Mouse (Mus musculus): Measurements from ENCODE around the gene Ap1g1. TPM values are rescaled to one million over a fixed set of nuclear protein-coding genes. Genes with fewer than 3 reads are reported as not detected.
A peak's percentile ranks its signal among the peaks of the same experiment; 100 is the strongest.

Ap1g1 gene
- polyA plus RNA-seq, 1 experiment from 2014 or later = 39.1 TPM

DNA sequence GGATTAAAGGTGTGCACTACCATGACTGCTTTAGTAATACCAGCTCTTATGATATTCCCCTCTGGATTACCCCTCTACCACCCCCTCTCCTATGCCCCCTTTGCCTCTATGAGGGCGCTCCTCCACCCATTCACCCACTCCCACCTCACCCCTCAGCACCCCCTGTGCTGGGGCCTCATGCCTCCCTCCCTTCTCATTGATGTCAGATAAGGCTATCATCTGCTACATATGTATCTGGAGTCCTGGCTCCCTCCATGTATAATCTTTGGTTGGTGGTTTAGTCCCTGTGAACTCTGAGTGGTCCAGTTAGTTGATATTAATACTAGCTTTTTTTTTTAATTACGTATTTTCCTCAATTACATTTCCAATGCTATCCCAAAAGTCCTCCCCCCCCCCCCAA, 61.5 kb downstream of the Ap1g1 start:
- H3K27me3 ChIP-seq (ENCODE audit: control insufficient read depth, insufficient read depth, low read length) = no peaks in the 10 kb centered on the region
- H3K4me3 ChIP-seq (replicated peaks; ENCODE audit: low read length) = no peak overlapping the region
- H3K9ac ChIP-seq = no peak overlapping the region
- WGBS = 93% methylated on average over 2 of the region's 2 CpGs
- H3K27ac ChIP-seq = no peak overlapping the region
- no peaks in the 10 kb centered on the region for H3K4me1 ChIP-seq (replicated peaks; ENCODE audit: control insufficient read depth, insufficient read depth, low read length)
- ATAC-seq (ENCODE audit: low FRiP score) (no peak), DNase-seq (ENCODE audit: low spot score) (no peak)
- no peaks in the 10 kb centered on the region for H3K9me3 ChIP-seq (ENCODE audit: control insufficient read depth, low read length)
- H3K4me2 ChIP-seq (replicated peaks) = no peak overlapping the region
- peaks cover 71% of the 10 kb centered on the region for H3K36me3 ChIP-seq (replicated peaks; ENCODE audit: control insufficient read depth, insufficient read depth)

GRCm38 (mm10) chr8:109842468-109842867, 64.1 kb downstream of the Ap1g1 start:
- H3K36me3 ChIP-seq (replicated peaks; ENCODE audit: control insufficient read depth, insufficient read depth) = peaks cover 78% of the 10 kb centered on the region

GRCm38 (mm10) chr8:109847866-109848265, 69.5 kb downstream of the Ap1g1 start:
- Histone ChIP-seq H3K36me3 (replicated peaks; ENCODE audit: control insufficient read depth, insufficient read depth) (peaks cover 85% of the 10 kb centered on the region), H3K4me3 (replicated peaks; ENCODE audit: low read length) (no peak overlapping the region), H3K9ac (no peak overlapping the region), H3K27me3 (ENCODE audit: control insufficient read depth, insufficient read depth, low read length) (no peaks in the 10 kb centered on the region), H3K4me2 (replicated peaks) (no peak overlapping the region), H3K4me1 (replicated peaks; ENCODE audit: control insufficient read depth, insufficient read depth, low read length) (no peaks in the 10 kb centered on the region), H3K27ac (no peak overlapping the region), H3K9me3 (ENCODE audit: control insufficient read depth, low read length) (no peaks in the 10 kb centered on the region)
- 94% methylated on average over 2 of the region's 2 CpGs for WGBS
- DNase-seq (ENCODE audit: low spot score) (no peak), ATAC-seq (ENCODE audit: low FRiP score) (no peak)

More at GRCm38 (mm10) chr8:109842468-109842867, 64.1 kb downstream of the Ap1g1 start:
- Histone ChIP-seq H3K27me3 (ENCODE audit: control insufficient read depth, insufficient read depth, low read length) (no peaks in the 10 kb centered on the region), H3K9ac (no peak overlapping the region), H3K4me3 (replicated peaks; ENCODE audit: low read length) (no peak overlapping the region), H3K4me2 (replicated peaks) (no peak overlapping the region), H3K4me1 (replicated peaks; ENCODE audit: control insufficient read depth, insufficient read depth, low read length) (no peaks in the 10 kb centered on the region), H3K9me3 (ENCODE audit: control insufficient read depth, low read length) (no peaks in the 10 kb centered on the region), H3K27ac (no peak overlapping the region)
- DNase-seq (ENCODE audit: low spot score) (no peak), ATAC-seq (ENCODE audit: low FRiP score) (no peak)
- WGBS = 100% methylated on average over 1 of the region's 1 CpGs

DNA sequence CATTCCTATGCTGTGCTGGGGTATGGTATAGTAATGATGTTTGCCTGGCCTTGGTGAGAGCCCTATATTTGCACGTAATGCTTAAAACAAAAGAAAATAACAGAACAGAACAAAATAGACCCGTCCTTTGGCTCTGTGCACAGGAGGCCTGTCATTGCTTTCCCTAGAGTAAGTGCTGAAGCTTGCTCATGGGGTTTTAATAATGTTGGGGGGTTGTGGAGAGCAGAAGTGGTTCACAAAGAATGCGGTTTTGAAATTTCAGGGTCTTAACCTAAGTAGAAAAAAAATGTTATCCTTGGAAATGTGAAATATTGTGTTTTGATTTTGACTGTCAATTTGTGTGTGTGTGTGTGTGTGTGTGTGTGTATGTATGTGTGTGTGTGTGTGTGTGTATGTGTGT, 70.6 kb downstream of the Ap1g1 start:
- Histone ChIP-seq H3K9me3 (ENCODE audit: control insufficient read depth, low read length) (no peaks in the 10 kb centered on the region), H3K9ac (no peak overlapping the region), H3K36me3 (replicated peaks; ENCODE audit: control insufficient read depth, insufficient read depth) (peaks cover 83% of the 10 kb centered on the region), H3K27me3 (ENCODE audit: control insufficient read depth, insufficient read depth, low read length) (no peaks in the 10 kb centered on the region), H3K4me2 (replicated peaks) (no peak overlapping the region), H3K27ac (no peak overlapping the region), H3K4me3 (replicated peaks; ENCODE audit: low read length) (no peak overlapping the region), H3K4me1 (replicated peaks; ENCODE audit: control insufficient read depth, insufficient read depth, low read length) (no peaks in the 10 kb centered on the region)
- 86% methylated on average over 3 of the region's 3 CpGs for WGBS
- DNase-seq (ENCODE audit: low spot score) (no peak), ATAC-seq (ENCODE audit: low FRiP score) (no peak)

DNA sequence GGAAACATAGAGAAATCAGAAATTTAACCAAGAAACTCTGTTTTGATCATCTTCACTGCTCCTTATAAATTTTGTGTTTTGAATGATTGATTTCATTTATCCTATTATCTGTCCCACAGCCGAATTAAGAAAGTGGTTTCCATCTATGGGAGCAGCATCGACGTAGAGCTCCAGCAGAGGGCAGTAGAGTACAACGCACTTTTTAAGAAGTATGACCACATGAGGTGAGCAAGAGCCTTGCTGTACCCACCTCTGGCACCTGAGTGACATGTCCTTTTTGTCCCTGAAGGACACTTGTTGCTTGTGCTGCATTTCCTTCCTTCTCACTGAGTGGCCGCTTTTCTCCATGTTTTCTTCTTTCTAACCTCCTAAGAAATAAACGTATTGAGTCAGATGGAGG, 75.1 kb downstream of the Ap1g1 start:
- peaks cover 86% of the 10 kb centered on the region for H3K36me3 ChIP-seq (replicated peaks; ENCODE audit: control insufficient read depth, insufficient read depth)
- H3K4me1 ChIP-seq (replicated peaks; ENCODE audit: control insufficient read depth, insufficient read depth, low read length) = no peaks in the 10 kb centered on the region
- no peak overlapping the region for H3K4me3 ChIP-seq (replicated peaks; ENCODE audit: low read length)
- DNase-seq (ENCODE audit: low spot score) = peak; percentile 87
- H3K4me2 ChIP-seq (replicated peaks) = no peak overlapping the region
- H3K9ac ChIP-seq = no peak overlapping the region
- no peak overlapping the region for H3K27ac ChIP-seq
- H3K9me3 ChIP-seq (ENCODE audit: control insufficient read depth, low read length) = no peaks in the 10 kb centered on the region
- H3K27me3 ChIP-seq (ENCODE audit: control insufficient read depth, insufficient read depth, low read length) = no peaks in the 10 kb centered on the region
- WGBS = 47% methylated on average over 6 of the region's 6 CpGs
- ATAC-seq (ENCODE audit: low FRiP score) = no peak

GRCm38 (mm10) chr8:109854522-109854921, 76.2 kb downstream of the Ap1g1 start:
- Histone ChIP-seq H3K36me3 (replicated peaks; ENCODE audit: control insufficient read depth, insufficient read depth) (peaks cover 86% of the 10 kb centered on the region), H3K9me3 (ENCODE audit: control insufficient read depth, low read length) (no peaks in the 10 kb centered on the region), H3K4me3 (replicated peaks; ENCODE audit: low read length) (no peak overlapping the region), H3K4me1 (replicated peaks; ENCODE audit: control insufficient read depth, insufficient read depth, low read length) (no peaks in the 10 kb centered on the region), H3K27me3 (ENCODE audit: control insufficient read depth, insufficient read depth, low read length) (no peaks in the 10 kb centered on the region), H3K4me2 (replicated peaks) (no peak overlapping the region), H3K27ac (no peak overlapping the region), H3K9ac (no peak overlapping the region)
- ATAC-seq (ENCODE audit: low FRiP score) (no peak), DNase-seq (ENCODE audit: low spot score) (no peak)
- WGBS = 92% methylated on average over 4 of the region's 4 CpGs

DNA sequence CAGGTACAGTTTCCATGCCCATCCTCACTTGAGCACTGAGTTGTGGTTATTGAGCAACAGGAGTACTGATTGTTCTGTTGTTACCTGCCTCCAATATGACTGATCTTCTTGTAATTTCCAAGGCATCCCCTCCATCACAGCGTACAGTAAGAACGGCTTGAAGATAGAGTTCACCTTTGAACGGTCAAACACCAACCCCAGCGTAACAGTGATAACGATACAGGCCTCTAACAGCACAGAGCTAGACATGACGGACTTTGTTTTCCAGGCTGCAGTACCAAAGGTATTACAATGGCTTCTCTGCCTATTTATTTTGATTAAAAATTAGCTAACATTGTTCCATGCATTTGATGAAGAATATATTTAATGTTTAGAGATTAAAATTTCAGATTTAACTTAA, 77.1 kb downstream of the Ap1g1 start:
- no peak for DNase-seq (ENCODE audit: low spot score)
- no peak overlapping the region for H3K9ac ChIP-seq
- H3K4me1 ChIP-seq (replicated peaks; ENCODE audit: control insufficient read depth, insufficient read depth, low read length) = no peaks in the 10 kb centered on the region
- no peaks in the 10 kb centered on the region for H3K9me3 ChIP-seq (ENCODE audit: control insufficient read depth, low read length)
- WGBS = 94% methylated on average over 6 of the region's 6 CpGs
- no peaks in the 10 kb centered on the region for H3K27me3 ChIP-seq (ENCODE audit: control insufficient read depth, insufficient read depth, low read length)
- ATAC-seq (ENCODE audit: low FRiP score) = no peak
- H3K27ac ChIP-seq = no peak overlapping the region
- no peak overlapping the region for H3K4me3 ChIP-seq (replicated peaks; ENCODE audit: low read length)
- peaks cover 86% of the 10 kb centered on the region for H3K36me3 ChIP-seq (replicated peaks; ENCODE audit: control insufficient read depth, insufficient read depth)
- no peak overlapping the region for H3K4me2 ChIP-seq (replicated peaks)

- H3K4me1 ChIP-seq (replicated peaks; ENCODE audit: control insufficient read depth, insufficient read depth, low read length) = no peaks in the 10 kb centered on the region
- peaks cover 53% of the 10 kb centered on the region for H3K36me3 ChIP-seq (replicated peaks; ENCODE audit: control insufficient read depth, insufficient read depth)
- H3K9ac ChIP-seq = no peak overlapping the region
- DNase-seq (ENCODE audit: low spot score) = no peak
- H3K9me3 ChIP-seq (ENCODE audit: control insufficient read depth, low read length) = no peaks in the 10 kb centered on the region
- 86% methylated on average over 2 of the region's 2 CpGs for whole genome bisulfite sequencing
- no peak for ATAC-seq (ENCODE audit: low FRiP score)
- no peak overlapping the region for H3K4me3 ChIP-seq (replicated peaks; ENCODE audit: low read length)
- H3K27ac ChIP-seq = no peak overlapping the region
- H3K27me3 ChIP-seq (ENCODE audit: control insufficient read depth, insufficient read depth, low read length) = no peaks in the 10 kb centered on the region
- H3K4me2 ChIP-seq (replicated peaks) = no peak overlapping the region
Measured at GRCm38 (mm10) chr8:109863398-109863797, 85.0 kb downstream of the Ap1g1 start.

DNA sequence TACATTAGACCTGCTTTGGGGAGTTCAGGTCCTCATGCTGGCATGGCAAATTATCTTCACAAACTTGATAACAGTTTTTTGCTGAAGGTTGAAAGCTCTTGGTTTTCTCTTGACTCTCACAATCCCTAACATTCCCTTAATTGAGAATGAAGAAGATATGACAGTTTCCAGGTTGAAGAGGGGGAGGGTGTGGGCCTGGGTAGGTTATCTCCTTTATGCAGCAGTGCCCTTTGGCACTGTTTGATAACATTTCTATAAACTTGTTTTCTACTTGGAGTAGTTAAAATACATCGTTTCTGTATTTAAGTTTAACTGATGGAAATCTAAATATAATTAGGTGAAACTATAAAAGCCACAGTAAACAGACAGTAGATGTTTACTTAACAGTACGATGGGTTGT, 86.4 kb downstream of the Ap1g1 start:
- Histone ChIP-seq H3K27ac (no peak overlapping the region), H3K27me3 (ENCODE audit: control insufficient read depth, insufficient read depth, low read length) (no peaks in the 10 kb centered on the region), H3K4me1 (replicated peaks; ENCODE audit: control insufficient read depth, insufficient read depth, low read length) (peaks cover 4% of the 10 kb centered on the region), H3K9me3 (ENCODE audit: control insufficient read depth, low read length) (no peaks in the 10 kb centered on the region), H3K4me2 (replicated peaks) (no peak overlapping the region), H3K4me3 (replicated peaks; ENCODE audit: low read length) (no peak overlapping the region), H3K36me3 (replicated peaks; ENCODE audit: control insufficient read depth, insufficient read depth) (peaks cover 44% of the 10 kb centered on the region), H3K9ac (no peak overlapping the region)
- no peak for ATAC-seq (ENCODE audit: low FRiP score)
- DNase-seq (ENCODE audit: low spot score) = no peak
- WGBS = 92% methylated on average over 2 of the region's 2 CpGs

DNA sequence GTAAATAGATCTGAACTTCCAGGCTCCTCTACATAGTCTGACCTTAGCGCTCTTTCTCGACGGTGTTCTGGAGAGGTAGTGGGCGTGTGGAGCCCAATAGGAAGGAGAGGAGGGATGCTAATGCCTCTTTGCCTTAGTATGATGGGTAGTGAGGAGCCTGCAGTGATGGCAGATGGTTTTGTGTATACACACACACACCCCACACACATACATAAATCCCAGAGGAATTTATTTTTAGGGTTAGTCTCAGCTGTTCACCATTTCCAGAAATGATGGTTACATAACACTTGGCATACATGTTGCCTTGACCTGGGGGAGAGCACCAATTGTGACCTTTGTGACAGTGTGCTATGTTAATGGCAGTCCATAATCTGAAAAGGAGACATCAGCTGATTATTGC, 87.2 kb downstream of the Ap1g1 start:
- DNase-seq (ENCODE audit: low spot score) (no peak), ATAC-seq (ENCODE audit: low FRiP score) (no peak)
- H3K36me3 ChIP-seq (replicated peaks; ENCODE audit: control insufficient read depth, insufficient read depth) = peaks cover 36% of the 10 kb centered on the region
- no peaks in the 10 kb centered on the region for H3K27me3 ChIP-seq (ENCODE audit: control insufficient read depth, insufficient read depth, low read length)
- peaks cover 4% of the 10 kb centered on the region for H3K4me1 ChIP-seq (replicated peaks; ENCODE audit: control insufficient read depth, insufficient read depth, low read length)
- WGBS = 75% methylated on average over 4 of the region's 4 CpGs
- no peak overlapping the region for H3K9ac ChIP-seq
- H3K27ac ChIP-seq = no peak overlapping the region
- H3K4me3 ChIP-seq (replicated peaks; ENCODE audit: low read length) = no peak overlapping the region
- H3K9me3 ChIP-seq (ENCODE audit: control insufficient read depth, low read length) = no peaks in the 10 kb centered on the region
- no peak overlapping the region for H3K4me2 ChIP-seq (replicated peaks)

Measured in hindbrain, embryonic 14.5 days (tissue).